Comparison of ENCODE assay signal across 8 mouse cellular contexts in the genomic region with DNA sequence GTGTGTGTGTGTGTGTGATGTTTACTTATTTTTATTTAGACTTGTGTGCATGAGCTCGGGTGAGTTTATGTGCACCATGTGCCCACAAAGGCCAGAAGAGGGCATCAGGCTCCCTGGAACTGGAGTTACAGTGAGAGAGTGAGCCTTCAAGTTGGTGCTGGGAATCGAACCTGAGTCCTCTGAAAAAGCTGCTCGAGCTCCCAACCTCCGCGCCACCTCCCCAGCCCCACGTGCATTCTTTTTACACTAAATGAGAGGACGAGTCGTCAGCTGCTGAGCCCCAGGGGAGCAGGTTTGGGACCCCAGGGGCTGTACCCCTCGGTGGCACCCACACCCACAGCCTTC. TPM values are rescaled to one million over a fixed set of nuclear protein-coding genes. Genes with fewer than 3 reads are reported as not detected.
A peak's percentile ranks its signal among the peaks of the same experiment; 100 is the strongest.
DNase-seq lines count a peak whose midpoint lies in the region; ATAC-seq and TF ChIP-seq lines count a peak whose summit lies in the region.

No protein-coding gene starts in this region.

- DNase-seq in cerebellum, adult 2 months = no peak
- no peak for DNase-seq in cerebellum, adult 9-10 months
- peak in 1 of 2 experiments; percentile 45 for DNase-seq in spleen, adult 2 months (ENCODE audit: low read depth in 1 of 2, low spot score in 2 of 2)
- DNase-seq in spleen, postnatal 10 days (ENCODE audit: low spot score in 2 of 2) = no peak
- no peak for DNase-seq in limb, embryonic 14.5 days (ENCODE audit: low spot score)
- no peak for DNase-seq in gastrocnemius, postnatal 4 days (ENCODE audit: low spot score in 2 of 2)
- DNase-seq in spleen, postnatal 36 days (ENCODE audit: low spot score in 2 of 2) = no peak

- no peaks in the 10 kb centered on the region for H3K27me3 ChIP-seq in cerebellum, adult 2 months (ENCODE audit: control insufficient read depth, insufficient read depth, low read length)
- H3K27me3 ChIP-seq in spleen, adult 2 months (ENCODE audit: control insufficient read depth, insufficient read depth, low read length) = no peaks in the 10 kb centered on the region
- H3K27me3 ChIP-seq in limb, embryonic 14.5 days (ENCODE audit: control insufficient read depth, insufficient read depth, low read length) = no peaks in the 10 kb centered on the region
- no peaks in the 10 kb centered on the region for H3K27me3 ChIP-seq in stomach, embryonic 16.5 days (ENCODE audit: control insufficient read depth, insufficient read depth, low read length)

- peak overlapping the region; percentile 97 for H3K4me3 ChIP-seq in cerebellum, adult 2 months (replicated peaks; ENCODE audit: insufficient read depth, low read depth, low read length)
- H3K4me3 ChIP-seq in spleen, adult 2 months (ENCODE audit: extremely low read depth, insufficient read depth, insufficient read length) = peak overlapping the region; percentile 90
- peak overlapping the region; percentile 88 for H3K4me3 ChIP-seq in limb, embryonic 14.5 days (replicated peaks; ENCODE audit: low read length)
- peak overlapping the region; percentile 74 for H3K4me3 ChIP-seq in stomach, embryonic 16.5 days (replicated peaks; ENCODE audit: low read length)

- H3K9ac ChIP-seq in limb, embryonic 14.5 days (ENCODE audit: low read depth, low read length, severe bottlenecking) = peak overlapping the region; percentile 93
- H3K9ac ChIP-seq in stomach, embryonic 16.5 days (ENCODE audit: low read length) = peak overlapping the region; percentile 90

- no peaks in the 10 kb centered on the region; the same call in 1 of the 2 replicates for H3K4me1 ChIP-seq in cerebellum, adult 2 months (ENCODE audit: control insufficient read depth, insufficient read depth, low read length)
- H3K4me1 ChIP-seq in spleen, adult 2 months (ENCODE audit: control insufficient read depth, insufficient read depth, insufficient read length) = peaks cover 12% of the 10 kb centered on the region
- H3K4me1 ChIP-seq in limb, embryonic 14.5 days (ENCODE audit: control insufficient read depth, insufficient read depth, low read length) = peaks cover 17% of the 10 kb centered on the region
- H3K4me1 ChIP-seq in stomach, embryonic 16.5 days (ENCODE audit: control insufficient read depth, insufficient read depth, low read length) = peaks cover 18% of the 10 kb centered on the region

- no peak for TF ChIP-seq CTCF in cerebellum, adult 2 months (IDR thresholded peaks at IDR 0.05; ENCODE audit: borderline replicate concordance, insufficient read depth, low read depth, low read length)
- no peak for TF ChIP-seq CTCF in spleen, adult 2 months (IDR thresholded peaks at IDR 0.05; ENCODE audit: extremely low read depth, insufficient read depth, insufficient read length, insufficient replicate concordance)

- peaks cover 6% of the 10 kb centered on the region for H3K36me3 ChIP-seq in spleen, adult 2 months (ENCODE audit: control insufficient read depth, insufficient read depth, low read length)
- H3K36me3 ChIP-seq in limb, embryonic 14.5 days (ENCODE audit: control insufficient read depth, insufficient read depth, low read length) = peaks cover 28% of the 10 kb centered on the region
- H3K36me3 ChIP-seq in stomach, embryonic 16.5 days (ENCODE audit: control insufficient read depth, insufficient read depth, low read length) = peaks cover 2% of the 10 kb centered on the region; the same call in 1 of the 2 replicates

- TF ChIP-seq POLR2A in cerebellum, adult 2 months (IDR thresholded peaks at IDR 0.05; ENCODE audit: borderline replicate concordance, insufficient read depth, low read length) = no peak
- TF ChIP-seq POLR2A in spleen, adult 2 months (IDR thresholded peaks at IDR 0.05; ENCODE audit: low read depth, low read length) = no peak
- TF ChIP-seq POLR2A in limb, embryonic 14.5 days (IDR thresholded peaks at IDR 0.05; ENCODE audit: borderline replicate concordance, extremely low read depth, insufficient read depth, insufficient read length) = no peak

- H3K9me3 ChIP-seq in limb, embryonic 14.5 days (ENCODE audit: control insufficient read depth, low read length) = no peaks in the 10 kb centered on the region
- no peaks in the 10 kb centered on the region for H3K9me3 ChIP-seq in stomach, embryonic 16.5 days (replicated peaks; ENCODE audit: control insufficient read depth, low read length)

- 4% methylated on average over 9 of the region's 9 CpGs for WGBS in cerebellum, adult 2 months
- WGBS in spleen, adult 2 months = 4% methylated on average over 9 of the region's 9 CpGs
- WGBS in limb, embryonic 14.5 days = 4% methylated on average over 9 of the region's 9 CpGs
- 1% methylated on average over 9 of the region's 9 CpGs for WGBS in stomach, embryonic 16.5 days

- H3K27ac ChIP-seq in cerebellum, adult 2 months (ENCODE audit: insufficient read depth, low read length) = peak overlapping the region; percentile 96
- peak overlapping the region; percentile 99 for H3K27ac ChIP-seq in spleen, adult 2 months (ENCODE audit: insufficient read depth, low read length)
- peak overlapping the region; percentile 87 for H3K27ac ChIP-seq in limb, embryonic 14.5 days (replicated peaks; ENCODE audit: low read depth, low read length)
- peak overlapping the region; percentile 88 for H3K27ac ChIP-seq in stomach, embryonic 16.5 days (ENCODE audit: low read length)

- peak overlapping the region; percentile 88 for H3K4me2 ChIP-seq in limb, embryonic 14.5 days (replicated peaks; ENCODE audit: low read depth, low read length, severe bottlenecking)
- peak overlapping the region; percentile 70 for H3K4me2 ChIP-seq in stomach, embryonic 16.5 days (ENCODE audit: low read depth, low read length)

- no peak for ATAC-seq in limb, embryonic 14.5 days (ENCODE audit: low FRiP score, low read depth)
- no peak for ATAC-seq in stomach, embryonic 16.5 days (ENCODE audit: insufficient read depth, low FRiP score)

RNA-seq across cellular contexts. Expression of gene Nhlrc3, which starts 0.5 kb away (rescaled TPM):
- 7.9 and 8.1 TPM in 2 replicates for polyA plus RNA-seq in cerebellum, adult 2 months (2012; rRNA removed)
- polyA plus RNA-seq in spleen, adult 2 months (2012; rRNA removed) = 7.0 and 7.1 TPM in 2 replicates
- 11.7 and 13.6 TPM in 2 replicates for polyA plus RNA-seq in limb, embryonic 14.5 days (2012; rRNA removed)
- 10.4 and 11.0 TPM in 2 replicates for polyA plus RNA-seq in limb, embryonic 14.5 days (2014; fragmentation: Nextera tagmentation; extraction: Ambion mirVana)
- 11.8 and 13.4 TPM in 2 replicates for polyA plus RNA-seq in stomach, embryonic 16.5 days (2015; fragmentation: Nextera tagmentation; extraction: Ambion mirVana)
- 1 to 10 TPM; 7.3 to 7.9 TPM for total RNA-seq in gastrocnemius, postnatal 4 days (2021)

RNA-seq across cellular contexts. Expression of gene Proser1, which starts 0.8 kb away (rescaled TPM):
- 21.2 and 21.9 TPM in 2 replicates for polyA plus RNA-seq in cerebellum, adult 2 months (2012; rRNA removed)
- 38.2 and 42.8 TPM in 2 replicates for polyA plus RNA-seq in spleen, adult 2 months (2012; rRNA removed)
- polyA plus RNA-seq in limb, embryonic 14.5 days (2012; rRNA removed) = 23.9 and 36.2 TPM in 2 replicates
- polyA plus RNA-seq in limb, embryonic 14.5 days (2014; fragmentation: Nextera tagmentation; extraction: Ambion mirVana) = 15.1 and 17.4 TPM in 2 replicates
- polyA plus RNA-seq in stomach, embryonic 16.5 days (2015; fragmentation: Nextera tagmentation; extraction: Ambion mirVana) = 13.6 and 15.8 TPM in 2 replicates
- 10 to 100 TPM; 14.8 to 19.7 TPM for total RNA-seq in gastrocnemius, postnatal 4 days (2021)

RNA-seq across cellular contexts. Expression of gene Stoml3, which starts 25.8 kb away (rescaled TPM):
- polyA plus RNA-seq in cerebellum, adult 2 months (2012; rRNA removed) = 0.52 and 0.93 TPM in 2 replicates
- polyA plus RNA-seq in spleen, adult 2 months (2012; rRNA removed) = not detected in 2 replicates
- polyA plus RNA-seq in limb, embryonic 14.5 days (2012; rRNA removed) = 0.03 and 0.05 TPM in 2 replicates
- 0.14 TPM in 1 of 2 replicates, not detected in the other for polyA plus RNA-seq in limb, embryonic 14.5 days (2014; fragmentation: Nextera tagmentation; extraction: Ambion mirVana)
- polyA plus RNA-seq in stomach, embryonic 16.5 days (2015; fragmentation: Nextera tagmentation; extraction: Ambion mirVana) = 0.12 and 0.14 TPM in 2 replicates
- total RNA-seq in gastrocnemius, postnatal 4 days (2021) = not detected
